Mouse (Mus musculus): Measurements from ENCODE around the gene Cherp. TPM values are rescaled to one million over a fixed set of nuclear protein-coding genes. Genes with fewer than 3 reads are reported as not detected.

Cherp gene
- polyA plus RNA-seq, 1 experiment from 2014 or later = 33.2 TPM

GRCm38 (mm10) chr8:72457806-72458205, 17.2 kb downstream of the Cherp start:
- H3K27ac ChIP-seq (ENCODE audit: low read depth, low read length) = no peak overlapping the region
- 88% methylated on average over 3 of the region's 3 CpGs for WGBS
- DNase-seq (ENCODE audit: low spot score) (no peak), ATAC-seq (no peak)
- no peak overlapping the region for H3K9ac ChIP-seq (ENCODE audit: low read length)
- no peak overlapping the region for H3K4me3 ChIP-seq (ENCODE audit: low read depth, low read length)
- no peak overlapping the region for H3K4me2 ChIP-seq (ENCODE audit: low read length)
- peaks cover 76% of the 10 kb centered on the region for H3K36me3 ChIP-seq (ENCODE audit: control insufficient read depth, insufficient read depth, low read length)
- no peaks in the 10 kb centered on the region for H3K4me1 ChIP-seq (ENCODE audit: control insufficient read depth, insufficient read depth, low read length)
- H3K27me3 ChIP-seq (replicated peaks; ENCODE audit: control insufficient read depth, insufficient read depth, low read length) = no peaks in the 10 kb centered on the region
- H3K9me3 ChIP-seq (replicated peaks; ENCODE audit: control insufficient read depth, low read length) = no peaks in the 10 kb centered on the region

- WGBS = 87% methylated on average over 4 of the region's 4 CpGs
- Histone ChIP-seq H3K9ac (ENCODE audit: low read length) (no peak overlapping the region), H3K27ac (ENCODE audit: low read depth, low read length) (no peak overlapping the region), H3K9me3 (replicated peaks; ENCODE audit: control insufficient read depth, low read length) (no peaks in the 10 kb centered on the region), H3K27me3 (replicated peaks; ENCODE audit: control insufficient read depth, insufficient read depth, low read length) (no peaks in the 10 kb centered on the region), H3K36me3 (ENCODE audit: control insufficient read depth, insufficient read depth, low read length) (peaks cover 72% of the 10 kb centered on the region), H3K4me1 (ENCODE audit: control insufficient read depth, insufficient read depth, low read length) (no peaks in the 10 kb centered on the region), H3K4me2 (ENCODE audit: low read length) (no peak overlapping the region), H3K4me3 (ENCODE audit: low read depth, low read length) (no peak overlapping the region)
- no peak for ATAC-seq
- no peak for DNase-seq (ENCODE audit: low spot score)
These were observed 19.7 kb downstream of the Cherp start for GRCm38 (mm10) chr8:72455317-72455716.

- no peak for ATAC-seq
- WGBS = 95% methylated on average over 2 of the region's 2 CpGs
- no peak overlapping the region for H3K27ac ChIP-seq (ENCODE audit: low read depth, low read length)
These were observed 21.1 kb downstream of the Cherp start for GRCm38 (mm10) chr8:72453904-72454303.

GRCm38 (mm10) chr8:72451516-72451915, 23.5 kb downstream of the Cherp start:
- H3K4me1 ChIP-seq (ENCODE audit: control insufficient read depth, insufficient read depth, low read length) = no peaks in the 10 kb centered on the region
- H3K9ac ChIP-seq (ENCODE audit: low read length) = no peak overlapping the region
- DNase-seq (ENCODE audit: low spot score) (no peak), ATAC-seq (no peak)
- H3K27ac ChIP-seq (ENCODE audit: low read depth, low read length) = no peak overlapping the region
- 86% methylated on average over 8 of the region's 8 CpGs for WGBS
- H3K4me2 ChIP-seq (ENCODE audit: low read length) = no peak overlapping the region
- H3K9me3 ChIP-seq (replicated peaks; ENCODE audit: control insufficient read depth, low read length) = no peaks in the 10 kb centered on the region
- H3K27me3 ChIP-seq (replicated peaks; ENCODE audit: control insufficient read depth, insufficient read depth, low read length) = no peaks in the 10 kb centered on the region
- H3K4me3 ChIP-seq (ENCODE audit: low read depth, low read length) = no peak overlapping the region
- peaks cover 70% of the 10 kb centered on the region for H3K36me3 ChIP-seq (ENCODE audit: control insufficient read depth, insufficient read depth, low read length)

More at GRCm38 (mm10) chr8:72453904-72454303, 21.1 kb downstream of the Cherp start:
- Histone ChIP-seq H3K4me2 (ENCODE audit: low read length) (no peak overlapping the region), H3K9me3 (replicated peaks; ENCODE audit: control insufficient read depth, low read length) (no peaks in the 10 kb centered on the region), H3K36me3 (ENCODE audit: control insufficient read depth, insufficient read depth, low read length) (peaks cover 72% of the 10 kb centered on the region), H3K4me1 (ENCODE audit: control insufficient read depth, insufficient read depth, low read length) (no peaks in the 10 kb centered on the region), H3K27me3 (replicated peaks; ENCODE audit: control insufficient read depth, insufficient read depth, low read length) (no peaks in the 10 kb centered on the region), H3K4me3 (ENCODE audit: low read depth, low read length) (no peak overlapping the region), H3K9ac (ENCODE audit: low read length) (no peak overlapping the region)
- no peak for DNase-seq (ENCODE audit: low spot score)

GRCm38 (mm10) chr8:72445071-72445470, 30.0 kb downstream of the Cherp start:
- Histone ChIP-seq H3K4me1 (ENCODE audit: control insufficient read depth, insufficient read depth, low read length) (peaks cover 3% of the 10 kb centered on the region; the same call in 1 of the 2 replicates), H3K27me3 (replicated peaks; ENCODE audit: control insufficient read depth, insufficient read depth, low read length) (no peaks in the 10 kb centered on the region), H3K27ac (ENCODE audit: low read depth, low read length) (no peak overlapping the region), H3K4me2 (ENCODE audit: low read length) (no peak overlapping the region), H3K9ac (ENCODE audit: low read length) (no peak overlapping the region), H3K36me3 (ENCODE audit: control insufficient read depth, insufficient read depth, low read length) (peaks cover 21% of the 10 kb centered on the region), H3K9me3 (replicated peaks; ENCODE audit: control insufficient read depth, low read length) (no peaks in the 10 kb centered on the region), H3K4me3 (ENCODE audit: low read depth, low read length) (no peak overlapping the region)
- DNase-seq (ENCODE audit: low spot score) (no peak), ATAC-seq (no peak)
- WGBS = 93% methylated on average over 6 of the region's 6 CpGs

- H3K9me3 ChIP-seq (replicated peaks; ENCODE audit: control insufficient read depth, low read length) = no peaks in the 10 kb centered on the region
- peaks cover 10% of the 10 kb centered on the region; the same call in 1 of the 2 replicates for H3K36me3 ChIP-seq (ENCODE audit: control insufficient read depth, insufficient read depth, low read length)
- H3K27me3 ChIP-seq (replicated peaks; ENCODE audit: control insufficient read depth, insufficient read depth, low read length) = no peaks in the 10 kb centered on the region
- H3K4me3 ChIP-seq (ENCODE audit: low read depth, low read length) = peak overlapping the region; percentile 39
- peak overlapping the region; percentile 59 for H3K4me2 ChIP-seq (ENCODE audit: low read length)
- ATAC-seq = peak; percentile 63; the same call in 1 of the 2 replicates
- H3K4me1 ChIP-seq (ENCODE audit: control insufficient read depth, insufficient read depth, low read length) = peaks cover 3% of the 10 kb centered on the region; the same call in 1 of the 2 replicates
- WGBS = 47% methylated on average over 6 of the region's 6 CpGs
- no peak for DNase-seq (ENCODE audit: low spot score)
- peak overlapping the region; percentile 60; the same call in 1 of the 2 replicates for H3K27ac ChIP-seq (ENCODE audit: low read depth, low read length)
- peak overlapping the region; percentile 71 for H3K9ac ChIP-seq (ENCODE audit: low read length)
These were observed 31.1 kb downstream of the Cherp start for GRCm38 (mm10) chr8:72443994-72444350.

GRCm38 (mm10) chr8:72443338-72443993, 31.6 kb downstream of the Cherp start, which contains the start of the genes Calr3 and 1700030K09Rik:
Gene Calr3, minus strand, starts transcription at chr8:72443870.
Gene 1700030K09Rik, plus strand, starts transcription at chr8:72443880.
- DNase-seq (ENCODE audit: low spot score) (peak; percentile 100), ATAC-seq (peak; percentile 100)
- H3K27me3 ChIP-seq (replicated peaks; ENCODE audit: control insufficient read depth, insufficient read depth, low read length) = no peaks in the 10 kb centered on the region
- H3K9ac ChIP-seq (ENCODE audit: low read length) = peak within 1 kb of the TSS; percentile 71
- H3K4me2 ChIP-seq (ENCODE audit: low read length) = peak within 1 kb of the TSS; percentile 59
- peaks cover 3% of the 10 kb centered on the region; the same call in 1 of the 2 replicates for H3K4me1 ChIP-seq (ENCODE audit: control insufficient read depth, insufficient read depth, low read length)
- 0 out of 2 replicates have a peak, but pooled peaks cover 6% of the 10 kb centered on the region for H3K36me3 ChIP-seq (ENCODE audit: control insufficient read depth, insufficient read depth, low read length)
- H3K9me3 ChIP-seq (replicated peaks; ENCODE audit: control insufficient read depth, low read length) = no peaks in the 10 kb centered on the region
- peak within 1 kb of the TSS; percentile 60; the same call in 1 of the 2 replicates for H3K27ac ChIP-seq (ENCODE audit: low read depth, low read length)
- WGBS = 5% methylated on average over 34 of the region's 34 CpGs
- peak within 1 kb of the TSS; percentile 39 for H3K4me3 ChIP-seq (ENCODE audit: low read depth, low read length)

- Histone ChIP-seq H3K27ac (ENCODE audit: low read depth, low read length) (no peak overlapping the region), H3K4me2 (ENCODE audit: low read length) (no peak overlapping the region), H3K27me3 (replicated peaks; ENCODE audit: control insufficient read depth, insufficient read depth, low read length) (no peaks in the 10 kb centered on the region), H3K9me3 (replicated peaks; ENCODE audit: control insufficient read depth, low read length) (no peaks in the 10 kb centered on the region), H3K9ac (ENCODE audit: low read length) (no peak overlapping the region), H3K4me1 (ENCODE audit: control insufficient read depth, insufficient read depth, low read length) (peaks cover 3% of the 10 kb centered on the region; the same call in 1 of the 2 replicates), H3K4me3 (ENCODE audit: low read depth, low read length) (no peak overlapping the region), H3K36me3 (ENCODE audit: control insufficient read depth, insufficient read depth, low read length) (no peaks in the 10 kb centered on the region)
- WGBS = 67% methylated on average over 8 of the region's 8 CpGs
- DNase-seq (ENCODE audit: low spot score) = no peak
- ATAC-seq = no peak
These were observed 36.6 kb downstream of the Cherp start for GRCm38 (mm10) chr8:72438248-72439015.

All from forebrain, embryonic 14.5 days (tissue).